Mouse (Mus musculus) CH12.LX (cell line): Measurements from ENCODE around the gene Ube2ql1. TPM values are rescaled to one million over a fixed set of nuclear protein-coding genes. Genes with fewer than 3 reads are reported as not detected.

Experiments
- DNase-seq: peaks from one replicate; pipeline ENCODE4 v3.0.0-alpha.2; 2013; ENCODE audit errors: extremely low read depth
- H3K27ac ChIP-seq: 2 replicates; pipeline ENCODE4 v1.5.1; 2012; ENCODE audit warnings: low read depth, mild to moderate bottlenecking, control low read depth, moderate library complexity; ENCODE audit not compliant: insufficient read depth
- H3K27me3 ChIP-seq: replicated peaks from 2 replicates; pipeline ENCODE3; 2012; ENCODE audit warnings: inconsistent platforms
- H3K36me3 ChIP-seq, 2 experiments: replicated peaks in 1 of 2; 2 replicates each; pipeline versions ENCODE3 to v1.6.1; 2012; ENCODE audit warnings: inconsistent platforms in 1 of 2, low read length in 1 of 2, mild to moderate bottlenecking in 1 of 2, mixed read lengths in 1 of 2, moderate library complexity in 1 of 2; ENCODE audit not compliant: control insufficient read depth in 1 of 2, insufficient read depth in 1 of 2
- H3K4me1 ChIP-seq, 2 experiments: 2 replicates each; pipeline ENCODE4 v1.6.1; 2012; ENCODE audit warnings: inconsistent platforms in 1 of 2, moderate library complexity in 1 of 2; ENCODE audit not compliant: insufficient read depth in 2 of 2, control insufficient read depth in 1 of 2
- H3K4me2 ChIP-seq: 2 replicates; pipeline ENCODE4 v1.6.1; 2012; ENCODE audit warnings: low read depth, mild to moderate bottlenecking, control low read depth; ENCODE audit not compliant: poor library complexity, insufficient read depth, severe bottlenecking
- H3K4me3 ChIP-seq, 3 experiments: fragments of 150-350 bp in 1 of 3; sonication (generic) in 1 of 3; replicated peaks in 1 of 3; 2 replicates each; pipeline versions ENCODE3 to v1.5.1; 2011 to 2012; ENCODE audit warnings: low read depth in 2 of 3, low read length in 2 of 3, mild to moderate bottlenecking in 2 of 3, moderate library complexity in 2 of 3, control low read depth in 1 of 3, improper control_type of control experiment in 1 of 3, inconsistent platforms in 1 of 3, mixed read lengths in 1 of 3; ENCODE audit not compliant: poor library complexity in 1 of 3
- H3K79me2 ChIP-seq: replicated peaks from 2 replicates; pipeline ENCODE4 v1.6.1; 2012; ENCODE audit warnings: mild to moderate bottlenecking, moderate library complexity; ENCODE audit not compliant: control insufficient read depth, poor library complexity, insufficient read depth, severe bottlenecking; ENCODE audit errors: extremely low read depth
- H3K9ac ChIP-seq: 2 replicates; pipeline ENCODE4 v1.6.1; 2012; ENCODE audit warnings: low read depth, mild to moderate bottlenecking, control low read depth, moderate library complexity; ENCODE audit not compliant: insufficient read depth
- H3K9me3 ChIP-seq: replicated peaks from 2 replicates; pipeline ENCODE3; 2012; ENCODE audit warnings: low read length, inconsistent platforms, mixed read lengths
- BHLHE40 ChIP-seq: IDR thresholded peaks from 2 replicates; pipeline ENCODE4 v1.6.1; 2011; ENCODE audit warnings: mild to moderate bottlenecking, low read depth, low read length, improper control_type of control experiment
- CHD1 ChIP-seq: IDR thresholded peaks from 2 replicates; pipeline ENCODE4 v1.6.1; 2012; ENCODE audit warnings: low read depth, low read length, improper control_type of control experiment, inconsistent platforms
- ELF1 ChIP-seq: IDR thresholded peaks from 2 replicates; pipeline ENCODE4 v1.6.1; 2014; ENCODE audit warnings: low read depth, mild to moderate bottlenecking, inconsistent platforms, low read length, improper control_type of control experiment
- JUN ChIP-seq: IDR thresholded peaks from 2 replicates; pipeline ENCODE4 v1.6.1; 2011; ENCODE audit warnings: low read depth, mild to moderate bottlenecking, low read length, improper control_type of control experiment, moderate library complexity; ENCODE audit not compliant: insufficient read depth
- JUND ChIP-seq: conservative IDR thresholded peaks from 2 replicates; pipeline ENCODE4 v1.6.1; 2011; ENCODE audit warnings: low read depth, low read length, improper control_type of control experiment
- MAFK ChIP-seq: IDR thresholded peaks from 2 replicates; pipeline ENCODE4 v1.6.1; 2011; ENCODE audit warnings: low read length, improper control_type of control experiment; ENCODE audit not compliant: insufficient replicate concordance
- MAZ ChIP-seq: IDR thresholded peaks from 2 replicates; pipeline ENCODE4 v1.6.1; 2012; ENCODE audit warnings: low read depth, mild to moderate bottlenecking, inconsistent platforms, low read length, improper control_type of control experiment, moderate library complexity
- MXI1 ChIP-seq: IDR thresholded peaks from 2 replicates; pipeline ENCODE4 v1.6.1; 2011; ENCODE audit warnings: mild to moderate bottlenecking, low read depth, low read length, improper control_type of control experiment
- NELFE ChIP-seq: IDR thresholded peaks from 2 replicates; pipeline ENCODE4 v1.6.1; 2011; ENCODE audit warnings: low read depth, low read length, improper control_type of control experiment
- PAX5 ChIP-seq: IDR thresholded peaks from 2 replicates; pipeline ENCODE4 v1.6.1; 2012; ENCODE audit warnings: low read length, inconsistent platforms, mixed read lengths
- POLR2A ChIP-seq: IDR thresholded peaks from 2 replicates; pipeline ENCODE4 v1.6.1; 2011; ENCODE audit warnings: low read depth, mild to moderate bottlenecking, improper control_type of control experiment, low read length
- POLR2AphosphoS2 ChIP-seq: IDR thresholded peaks from 2 replicates; pipeline ENCODE4 v1.6.1; 2011; ENCODE audit warnings: low read depth, low read length, improper control_type of control experiment
- SMC3 ChIP-seq: IDR thresholded peaks from 2 replicates; pipeline ENCODE4 v1.6.1; 2011; ENCODE audit warnings: low read depth, low read length, improper control_type of control experiment
- UBTF ChIP-seq: IDR thresholded peaks from 2 replicates; pipeline ENCODE4 v1.6.1; 2012; ENCODE audit warnings: low read depth, mild to moderate bottlenecking, inconsistent platforms, low read length, improper control_type of control experiment, moderate library complexity
- ZC3H11A ChIP-seq: IDR thresholded peaks from 2 replicates; pipeline ENCODE4 v1.6.1; 2012; ENCODE audit warnings: low read depth, mild to moderate bottlenecking, inconsistent platforms, low read length, improper control_type of control experiment
- ZKSCAN1 ChIP-seq: IDR thresholded peaks from 2 replicates; pipeline ENCODE4 v1.6.1; 2012; ENCODE audit warnings: low read depth, inconsistent platforms, low read length, improper control_type of control experiment, borderline replicate concordance
- ZMIZ1 ChIP-seq: IDR thresholded peaks from 2 replicates; pipeline ENCODE4 v1.6.1; 2012; ENCODE audit warnings: low read depth, mild to moderate bottlenecking, inconsistent platforms, low read length, improper control_type of control experiment
- dilution Hi-C: fragments of 300-500 bp; cut with MboI; formaldehyde crosslinking; loops from 2 replicates; pipeline ENCODE4 v1.14.3; 2020; ENCODE audit warnings: low sequenced_read_pairs; ENCODE audit not compliant: extremely low pct_unique_long_range_greater_than_20kb, extremely low pct_ligation_motif_present
- in situ Hi-C: fragments of 300-500 bp; cut with MboI; formaldehyde crosslinking; loops from 3 replicates; pipeline ENCODE4 v1.14.3; 2019; ENCODE audit warnings: low sequenced_read_pairs, low pct_ligation_motif_present, low pct_unique_long_range_greater_than_20kb, mixed read lengths
- polyA plus RNA-seq: library from polyadenylated mRNA; unstranded; fragments of >175 nt; gene quantifications from 2 replicates; pipeline ENCODE4 v1.2.1, GENCODE M21; 2012; ENCODE audit warnings: low read depth; ENCODE audit not compliant: insufficient read length
- total RNA-seq, 2 experiments: library from RNA; depleted of rRNA; stranded (reverse); fragments of 300-350 nt in 1 of 2; fragments of >200 nt in 1 of 2; gene quantifications; 2 replicates each; pipeline ENCODE4 v1.2.3; 2012 to 2014

Gene Ube2ql1
- total and polyA plus RNA-seq, 3 experiments, result not detected

GRCm38 (mm10) chr13:69672565-69672964 lies 67.1 kb downstream of the Ube2ql1 start:
- dilution Hi-C loops, result no loop called here

GRCm38 (mm10) chr13:69672121-69672520 lies 67.6 kb downstream of the Ube2ql1 start:
- H3K4me3 ChIP-seq, result no peak overlapping the region
- in situ Hi-C loops, result no loop called here
- dilution Hi-C loops, result no loop called here
- H3K9ac ChIP-seq, result no peak overlapping the region
- H3K9me3 ChIP-seq, result peaks cover 2% of the 10 kb centered on the region
- DNase-seq, result no peak
- H3K27ac ChIP-seq, result no peak overlapping the region
- H3K4me2 ChIP-seq, result no peak overlapping the region
- H3K79me2 ChIP-seq, result no peaks in the 10 kb centered on the region
- no peaks in the 10 kb centered on the region for H3K4me1 ChIP-seq
- TF ChIP-seq ZMIZ1 (no peak), MAFK (no peak), MAZ (no peak), PAX5 (no peak), MXI1 (no peak), BHLHE40 (no peak)
- H3K36me3 ChIP-seq, result no peaks in the 10 kb centered on the region
- peaks cover 22% of the 10 kb centered on the region for H3K27me3 ChIP-seq

More at GRCm38 (mm10) chr13:69672565-69672964, 67.1 kb downstream of the Ube2ql1 start:
- H3K9me3 ChIP-seq, result peaks cover 2% of the 10 kb centered on the region
- H3K4me2 ChIP-seq, result no peak overlapping the region
- H3K9ac ChIP-seq, result no peak overlapping the region
- no peaks in the 10 kb centered on the region for H3K36me3 ChIP-seq
- in situ Hi-C loops, result no loop called here
- TF ChIP-seq POLR2A, result no peak
- TF ChIP-seq MXI1, result no peak
- no peak for TF ChIP-seq JUND
- no peak for TF ChIP-seq NELFE
- no peak for TF ChIP-seq UBTF
- TF ChIP-seq JUN, result no peak
- no peak for TF ChIP-seq ELF1
- no peak for TF ChIP-seq ZKSCAN1
- no peak for TF ChIP-seq POLR2AphosphoS2
- TF ChIP-seq ZC3H11A, result no peak
- TF ChIP-seq MAZ, result no peak
- TF ChIP-seq CHD1, result no peak
- TF ChIP-seq SMC3, result no peak
- H3K79me2 ChIP-seq, result no peaks in the 10 kb centered on the region
- no peak for DNase-seq
- H3K4me3 ChIP-seq, result no peak overlapping the region
- H3K4me1 ChIP-seq, result no peaks in the 10 kb centered on the region
- H3K27me3 ChIP-seq, result peaks cover 23% of the 10 kb centered on the region
- no peak overlapping the region for H3K27ac ChIP-seq
